Mouse (Mus musculus) myocyte (in vitro differentiated cells): ENCODE data around the gene Tnrc18. TPM values are rescaled to one million over a fixed set of nuclear protein-coding genes. Genes with fewer than 3 reads are reported as not detected.

Source experiments
- H3K27me3 ChIP-seq: one replicate; pipeline ENCODE4 v1.6.1; 2011; ENCODE audit not compliant: control insufficient read depth, insufficient read depth, insufficient read length
- H3K36me3 ChIP-seq: one replicate; pipeline ENCODE4 v1.6.1; 2011; ENCODE audit not compliant: control insufficient read depth, insufficient read depth
- H3K4me2 ChIP-seq: one replicate; pipeline ENCODE4 v1.6.1; 2011; ENCODE audit warnings: low read depth, control low read depth
- H3K4me3 ChIP-seq: one replicate; pipeline ENCODE4 v1.5.1; 2011; ENCODE audit warnings: mild to moderate bottlenecking, control low read depth, moderate library complexity
- H3K79me2 ChIP-seq: one replicate; pipeline ENCODE4 v1.6.1; 2011; ENCODE audit not compliant: control insufficient read depth, insufficient read depth
- H3ac ChIP-seq: one replicate; pipeline ENCODE4 v1.6.1; 2011; ENCODE audit not compliant: control insufficient read depth, insufficient read length
- CEBPB ChIP-seq: IDR thresholded peaks from 2 replicates; pipeline ENCODE4 v1.6.1; 2011; ENCODE audit warnings: mild to moderate bottlenecking, moderate library complexity; ENCODE audit not compliant: poor library complexity, insufficient read depth, severe bottlenecking
- E2F4 ChIP-seq: IDR thresholded peaks from one replicate; pipeline ENCODE4 v1.6.1; 2011; ENCODE audit warnings: mild to moderate bottlenecking, control low read depth, moderate library complexity; ENCODE audit not compliant: insufficient read depth
- MAX ChIP-seq: IDR thresholded peaks from one replicate; pipeline ENCODE4 v1.6.1; 2011; ENCODE audit warnings: low read depth, mild to moderate bottlenecking, control low read depth
- MYOD1 ChIP-seq, 3 experiments: IDR thresholded peaks; one replicate each; pipeline ENCODE4 v1.6.1; 2011; ENCODE audit warnings: control low read depth in 2 of 3, low read depth in 2 of 3, mild to moderate bottlenecking in 2 of 3, moderate library complexity in 1 of 3; ENCODE audit not compliant: insufficient read length in 2 of 3, control insufficient read depth in 1 of 3
- MYOG ChIP-seq, 3 experiments: IDR thresholded peaks; one replicate each; pipeline ENCODE4 v1.6.1; 2011; ENCODE audit warnings: control low read depth in 2 of 3, low read depth in 2 of 3, mild to moderate bottlenecking in 2 of 3; ENCODE audit not compliant: insufficient read length in 2 of 3, control insufficient read depth in 1 of 3, insufficient read depth in 1 of 3
- POLR2A ChIP-seq: IDR thresholded peaks from one replicate; pipeline ENCODE4 v1.6.1; 2011; ENCODE audit warnings: low read depth, mild to moderate bottlenecking, control low read depth, moderate library complexity; ENCODE audit not compliant: insufficient read length
- POLR2AphosphoS2 ChIP-seq: IDR thresholded peaks from one replicate; pipeline ENCODE4 v1.6.1; 2011; ENCODE audit warnings: low read depth, control low read depth; ENCODE audit not compliant: insufficient read length
- REST ChIP-seq: IDR thresholded peaks from one replicate; pipeline ENCODE4 v1.6.1; 2011; ENCODE audit warnings: mild to moderate bottlenecking, control low read depth, moderate library complexity; ENCODE audit not compliant: insufficient read depth, insufficient read length
- SRF ChIP-seq: IDR thresholded peaks from one replicate; pipeline ENCODE4 v1.6.1; 2011; ENCODE audit warnings: low read depth; ENCODE audit not compliant: control insufficient read depth, insufficient read length
- TCF12 ChIP-seq: IDR thresholded peaks from one replicate; pipeline ENCODE4 v1.6.1; 2011; ENCODE audit warnings: mild to moderate bottlenecking, control low read depth; ENCODE audit not compliant: poor library complexity, insufficient read depth, severe bottlenecking
- TCF3 ChIP-seq: IDR thresholded peaks from one replicate; pipeline ENCODE4 v1.6.1; 2011; ENCODE audit warnings: low read depth, control low read depth; ENCODE audit not compliant: insufficient read length
- USF1 ChIP-seq: IDR thresholded peaks from one replicate; pipeline ENCODE4 v1.6.1; 2011; ENCODE audit warnings: low read depth, mild to moderate bottlenecking, control low read depth, moderate library complexity
- polyA plus RNA-seq: library from polyadenylated mRNA; unstranded; fragments of >200 nt; fragmentation: generic; extraction: Trizol; gene quantifications from one replicate; pipeline ENCODE4 v1.2.1, GENCODE M21; 2012; ENCODE audit warnings: missing spikeins

Tnrc18 gene
- polyA plus RNA-seq, 1 experiment = 26.2 TPM

DNA sequence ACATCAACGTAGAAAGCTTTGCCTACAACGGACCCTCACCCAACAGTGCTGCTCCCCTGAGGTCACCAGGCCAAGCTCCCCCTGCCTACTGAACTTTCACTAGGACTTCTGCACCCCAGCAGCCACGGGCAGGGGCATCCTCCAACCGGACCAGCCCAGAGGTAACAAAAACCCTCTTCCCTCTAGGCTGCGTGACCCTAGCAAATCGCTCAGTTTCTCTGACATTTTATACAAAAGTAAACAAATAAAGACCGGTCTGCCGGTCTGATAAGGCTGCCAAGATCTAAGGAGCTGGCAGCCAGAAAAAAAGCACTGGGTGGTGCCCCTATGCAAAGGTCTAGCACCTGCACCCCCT is 4.9 kb downstream of the Tnrc18 start:
- Histone ChIP-seq H3K4me3 (peak overlapping the region; percentile 99), H3K79me2 (peaks cover 90% of the 10 kb centered on the region), H3K36me3 (peaks cover 6% of the 10 kb centered on the region), H3K27me3 (no peaks in the 10 kb centered on the region), H3K4me2 (peak overlapping the region; percentile 83), H3ac (peak overlapping the region; percentile 92)
- no peak for TF ChIP-seq MYOG (IDR thresholded peaks at IDR 0.05; ENCODE audit: control insufficient read depth in 1 of 3, insufficient read depth in 1 of 3, insufficient read length in 2 of 3, low read depth in 2 of 3)
- TF ChIP-seq MAX = no peak
- TF ChIP-seq E2F4 = no peak
- no peak for TF ChIP-seq POLR2A
- no peak for TF ChIP-seq CEBPB
- no peak for TF ChIP-seq TCF3
- TF ChIP-seq TCF12 = no peak
- no peak for TF ChIP-seq REST
- TF ChIP-seq SRF = no peak
- no peak for TF ChIP-seq POLR2AphosphoS2
- TF ChIP-seq MYOD1 (IDR thresholded peaks at IDR 0.05; ENCODE audit: control insufficient read depth in 1 of 3, insufficient read length in 2 of 3, low read depth in 2 of 3) = no peak
- no peak for TF ChIP-seq USF1

DNA sequence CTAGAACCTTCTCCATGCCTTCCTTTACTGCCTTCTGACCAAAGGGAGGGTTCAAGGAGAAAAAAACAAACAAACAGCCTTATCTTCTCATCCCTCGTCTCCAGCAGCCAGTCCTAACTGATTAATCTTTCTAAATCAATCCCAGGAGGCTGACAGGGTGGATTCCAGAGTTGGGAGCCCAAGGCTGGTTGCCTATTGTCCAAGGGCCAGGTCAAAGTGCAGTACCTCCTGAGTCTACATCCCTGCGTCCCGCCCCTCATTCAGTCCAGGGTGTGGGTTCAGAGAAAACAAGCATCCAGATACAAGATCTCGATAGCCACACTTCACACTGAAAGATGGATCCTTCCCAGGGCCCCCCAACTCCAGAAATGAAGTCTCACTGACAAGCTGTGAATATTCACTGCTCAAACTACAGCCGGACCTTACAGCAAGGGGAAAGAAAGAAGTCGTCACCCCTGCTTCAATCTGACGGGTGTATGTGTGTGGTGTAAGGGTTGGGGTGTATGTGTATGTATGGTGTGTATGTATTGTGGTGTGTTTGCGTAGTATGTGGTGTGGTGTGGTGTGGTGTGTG is 5.5 kb downstream of the Tnrc18 start:
- Histone ChIP-seq H3K27me3 (no peaks in the 10 kb centered on the region), H3K4me3 (peak overlapping the region; percentile 99), H3ac (no peak overlapping the region), H3K4me2 (peak overlapping the region; percentile 88), H3K79me2 (peaks cover 95% of the 10 kb centered on the region), H3K36me3 (peaks cover 6% of the 10 kb centered on the region)
- no peak for TF ChIP-seq USF1
- TF ChIP-seq MYOG (IDR thresholded peaks at IDR 0.05; ENCODE audit: control insufficient read depth in 1 of 3, insufficient read depth in 1 of 3, insufficient read length in 2 of 3, low read depth in 2 of 3) = no peak
- no peak for TF ChIP-seq REST
- TF ChIP-seq SRF = no peak
- TF ChIP-seq POLR2AphosphoS2 = no peak

GRCm38 (mm10) chr5:142810710-142811599 is 6.5 kb downstream of the Tnrc18 start:
- Histone ChIP-seq H3ac (no peak overlapping the region), H3K36me3 (peaks cover 6% of the 10 kb centered on the region), H3K4me2 (peak overlapping the region; percentile 88), H3K27me3 (no peaks in the 10 kb centered on the region), H3K4me3 (peak overlapping the region; percentile 3), H3K79me2 (peaks cover 95% of the 10 kb centered on the region)
- TF ChIP-seq E2F4 (no peak), TCF12 (no peak), POLR2A (no peak), SRF (no peak), CEBPB (no peak), USF1 (no peak), MAX (no peak), POLR2AphosphoS2 (no peak), TCF3 (no peak), REST (no peak), MYOG (IDR thresholded peaks at IDR 0.05; ENCODE audit: control insufficient read depth in 1 of 3, insufficient read depth in 1 of 3, insufficient read length in 2 of 3, low read depth in 2 of 3) (no peak), MYOD1 (IDR thresholded peaks at IDR 0.05; ENCODE audit: control insufficient read depth in 1 of 3, insufficient read length in 2 of 3, low read depth in 2 of 3) (no peak)

DNA sequence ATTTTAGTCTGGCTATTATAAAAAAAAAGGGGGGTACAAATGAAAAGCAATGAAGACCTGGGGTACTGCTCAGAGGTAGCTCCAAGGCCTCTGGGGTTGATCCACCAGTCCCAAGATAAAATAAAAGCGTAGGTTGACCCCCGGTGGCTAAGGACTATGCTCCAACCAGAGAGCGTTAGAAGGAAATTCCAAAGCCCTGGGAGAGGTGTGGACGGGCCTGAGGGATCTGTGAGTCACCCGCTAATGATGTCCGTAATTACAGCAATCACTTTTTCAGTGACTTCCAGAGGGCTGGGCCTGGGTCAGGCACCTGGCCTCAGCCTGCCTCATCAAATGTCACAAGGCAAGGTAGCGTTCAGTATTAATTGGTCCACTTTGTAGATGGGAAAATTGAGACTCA is 9.8 kb downstream of the Tnrc18 start:
- no peaks in the 10 kb centered on the region for H3K27me3 ChIP-seq
- TF ChIP-seq POLR2AphosphoS2 (no peak), USF1 (no peak), POLR2A (no peak)
- peaks cover 95% of the 10 kb centered on the region for H3K79me2 ChIP-seq
- no peak overlapping the region for H3K4me3 ChIP-seq
- no peak overlapping the region for H3ac ChIP-seq
- peaks cover 6% of the 10 kb centered on the region for H3K36me3 ChIP-seq
- H3K4me2 ChIP-seq = no peak overlapping the region

DNA sequence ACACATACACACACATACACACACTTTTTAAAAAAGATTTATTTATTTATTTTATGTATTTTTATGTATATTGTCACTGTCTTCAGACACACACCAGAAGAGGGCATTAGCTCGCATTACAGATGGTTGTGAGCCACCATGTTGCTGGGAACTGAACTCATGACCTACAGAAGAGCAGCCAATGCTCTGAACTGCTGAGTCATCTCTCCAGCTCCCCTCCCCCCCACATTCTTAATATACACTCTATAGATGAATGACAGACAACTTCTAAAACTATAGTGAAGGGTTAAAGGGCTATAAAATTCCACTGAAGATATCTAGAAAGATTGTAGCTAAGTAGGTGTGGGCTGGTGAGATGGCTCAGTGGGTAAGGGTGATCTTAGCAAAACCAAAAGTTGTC is 13.7 kb downstream of the Tnrc18 start:
- Histone ChIP-seq H3K4me3 (no peak overlapping the region), H3K27me3 (no peaks in the 10 kb centered on the region), H3ac (no peak overlapping the region), H3K36me3 (peaks cover 6% of the 10 kb centered on the region), H3K4me2 (no peak overlapping the region), H3K79me2 (peaks cover 98% of the 10 kb centered on the region)
- TF ChIP-seq SRF (no peak), TCF12 (no peak), MYOD1 (IDR thresholded peaks at IDR 0.05; ENCODE audit: control insufficient read depth in 1 of 3, insufficient read length in 2 of 3, low read depth in 2 of 3) (no peak)
